Mouse (Mus musculus): ENCODE results near the gene Yeats2.

DNA sequence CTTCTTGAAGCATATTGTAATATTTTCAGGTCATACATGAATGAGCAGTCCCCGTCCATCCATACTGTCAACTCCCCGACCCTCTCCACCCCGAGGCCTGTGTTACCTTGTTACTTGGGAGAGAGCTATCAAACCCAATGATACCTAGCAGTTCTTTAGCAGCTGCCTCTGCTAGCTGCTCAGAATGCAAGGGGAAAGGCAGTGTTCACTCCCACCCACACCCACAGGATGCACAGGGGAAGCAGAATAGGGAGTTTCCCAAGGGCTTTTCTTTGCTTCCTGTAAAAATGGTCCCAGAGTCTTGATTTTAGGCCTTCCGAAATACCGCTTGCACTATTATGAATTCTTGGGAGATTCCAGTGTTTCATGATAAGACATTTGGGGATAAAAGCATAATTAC is 87.3 kb downstream of the Yeats2 start:
- TF ChIP-seq EP300 (IDR thresholded peaks at IDR 0.05; ENCODE audit: low read depth) (no peak), CTCF (IDR thresholded peaks at IDR 0.05; ENCODE audit: low read depth) (no peak)

All from heart, postnatal 0 days (tissue).